Mouse (Mus musculus) embryonic facial prominence, embryonic 13.5 days (tissue): ENCODE measurements around the gene Itga6. TPM values are rescaled to one million over a fixed set of nuclear protein-coding genes. Genes with fewer than 3 reads are reported as not detected.

ENCODE experiments used
- ATAC-seq: fragments of 200-750 bp; cut with Nextera tagmentation; 2 replicates; pipeline ENCODE4 v1.8.0; 2017; ENCODE audit warnings: low read depth; ENCODE audit not compliant: insufficient number of reproducible peaks, insufficient read depth, low FRiP score, low TSS enrichment
- H3K27ac ChIP-seq: fragments of 300-500 bp; sonication (generic); 2 replicates; pipeline ENCODE4 v1.5.1; 2015; ENCODE audit warnings: moderate library complexity, mild to moderate bottlenecking, inconsistent platforms
- H3K27me3 ChIP-seq: fragments of 300-500 bp; sonication (generic); 2 replicates; pipeline ENCODE4 v1.6.1; 2015; ENCODE audit warnings: mild to moderate bottlenecking, inconsistent platforms
- H3K36me3 ChIP-seq: fragments of 300-500 bp; sonication (generic); 2 replicates; pipeline ENCODE4 v1.6.1; 2015; ENCODE audit warnings: mild to moderate bottlenecking, inconsistent platforms
- H3K4me1 ChIP-seq: fragments of 300-500 bp; sonication (generic); 2 replicates; pipeline ENCODE4 v1.6.1; 2015; ENCODE audit warnings: inconsistent platforms
- H3K4me2 ChIP-seq: fragments of 300-500 bp; sonication (generic); 2 replicates; pipeline ENCODE4 v1.6.1; 2015; ENCODE audit warnings: moderate library complexity, mild to moderate bottlenecking, inconsistent platforms
- H3K4me3 ChIP-seq: fragments of 300-500 bp; sonication (generic); 2 replicates; pipeline ENCODE4 v1.5.1; 2015; ENCODE audit warnings: mild to moderate bottlenecking, inconsistent platforms
- H3K9ac ChIP-seq: fragments of 300-500 bp; sonication (generic); 2 replicates; pipeline ENCODE4 v1.6.1; 2015; ENCODE audit warnings: mild to moderate bottlenecking, inconsistent platforms
- H3K9me3 ChIP-seq: fragments of 300-500 bp; sonication (generic); 2 replicates; pipeline ENCODE4 v1.6.1; 2016; ENCODE audit warnings: inconsistent platforms
- WGBS: fragments of 180-500 bp; shearing (Covaris S2); methylation state at CpG from one replicate; pipeline ENCODE4 v1.1.7; 2015; ENCODE audit warnings: mixed read lengths; 5-methylcytosine and 5-hydroxymethylcytosine counted together
- polyA plus RNA-seq: library from polyadenylated mRNA; unstranded; fragments of >200 nt; fragmentation: Nextera tagmentation; extraction: Ambion mirVana; gene quantifications from 2 replicates; pipeline ENCODE4 v1.2.1, GENCODE M21; 2015

The Itga6 gene
- 37.7 and 42.4 TPM in 2 replicates for polyA plus RNA-seq

GRCm38 (mm10) chr2:71745610-71746374, at the start of gene Itga6:
Gene Itga6, plus strand, starts transcription at chr2:71745616.
- H3K9ac ChIP-seq, result no peak within 1 kb of the TSS
- no peak for ATAC-seq
- no peak within 1 kb of the TSS for H3K4me2 ChIP-seq
- WGBS, result 35% methylated on average over 6 of the region's 6 CpGs
- peaks cover 35% of the 10 kb centered on the region for H3K4me1 ChIP-seq
- H3K9me3 ChIP-seq, result no peaks in the 10 kb centered on the region
- no peaks in the 10 kb centered on the region for H3K27me3 ChIP-seq
- no peaks in the 10 kb centered on the region for H3K36me3 ChIP-seq
- H3K27ac ChIP-seq, result no peak within 1 kb of the TSS
- H3K4me3 ChIP-seq, result no peak within 1 kb of the TSS

- no peaks in the 10 kb centered on the region for H3K9me3 ChIP-seq
- no peak overlapping the region for H3K27ac ChIP-seq
- 100% methylated on average over 1 of the region's 1 CpGs for WGBS
- no peak overlapping the region for H3K9ac ChIP-seq
- peaks cover under 1% of the 10 kb centered on the region; the same call in 1 of the 2 replicates for H3K27me3 ChIP-seq
- no peak for ATAC-seq
- peaks cover 14% of the 10 kb centered on the region; the same call in 1 of the 2 replicates for H3K4me1 ChIP-seq
- H3K4me2 ChIP-seq, result no peak overlapping the region
- no peak overlapping the region for H3K4me3 ChIP-seq
- H3K36me3 ChIP-seq, result no peaks in the 10 kb centered on the region
Measured at GRCm38 (mm10) chr2:71696776-71697175, 48.6 kb upstream of the Itga6 start.

GRCm38 (mm10) chr2:71697408-71698336, 47.7 kb upstream of the Itga6 start:
- no peaks in the 10 kb centered on the region; the same call in 1 of the 2 replicates for H3K27me3 ChIP-seq
- ATAC-seq, result no peak
- H3K36me3 ChIP-seq, result no peaks in the 10 kb centered on the region
- peaks cover 18% of the 10 kb centered on the region; the same call in 1 of the 2 replicates for H3K4me1 ChIP-seq
- no peaks in the 10 kb centered on the region for H3K9me3 ChIP-seq
- no peak overlapping the region for H3K4me2 ChIP-seq
- H3K27ac ChIP-seq, result no peak overlapping the region
- WGBS, result 60% methylated on average over 8 of the region's 8 CpGs
- no peak overlapping the region for H3K4me3 ChIP-seq
- no peak overlapping the region for H3K9ac ChIP-seq

- Histone ChIP-seq H3K27me3 (no peaks in the 10 kb centered on the region; the same call in 1 of the 2 replicates), H3K9ac (no peak overlapping the region), H3K36me3 (no peaks in the 10 kb centered on the region), H3K9me3 (no peaks in the 10 kb centered on the region), H3K4me3 (no peak overlapping the region), H3K27ac (no peak overlapping the region), H3K4me1 (peaks cover 18% of the 10 kb centered on the region; the same call in 1 of the 2 replicates), H3K4me2 (no peak overlapping the region)
- no peak for ATAC-seq
- WGBS, result 79% methylated on average over 6 of the region's 6 CpGs
Measured at GRCm38 (mm10) chr2:71698366-71698765, 47.0 kb upstream of the Itga6 start.

GRCm38 (mm10) chr2:71698942-71699341, 46.5 kb upstream of the Itga6 start:
- Histone ChIP-seq H3K9me3 (no peaks in the 10 kb centered on the region), H3K36me3 (no peaks in the 10 kb centered on the region), H3K4me2 (no peak overlapping the region), H3K9ac (no peak overlapping the region), H3K27ac (no peak overlapping the region), H3K4me3 (no peak overlapping the region), H3K27me3 (no peaks in the 10 kb centered on the region; the same call in 1 of the 2 replicates), H3K4me1 (peaks cover 18% of the 10 kb centered on the region; the same call in 1 of the 2 replicates)
- 28% methylated on average over 7 of the region's 7 CpGs for WGBS
- ATAC-seq, result no peak

- H3K9me3 ChIP-seq, result no peaks in the 10 kb centered on the region
- H3K27me3 ChIP-seq, result no peaks in the 10 kb centered on the region
- H3K4me3 ChIP-seq, result no peak overlapping the region
- 92% methylated on average over 3 of the region's 3 CpGs for WGBS
- no peak overlapping the region for H3K9ac ChIP-seq
- H3K4me2 ChIP-seq, result no peak overlapping the region
- ATAC-seq, result no peak
- H3K27ac ChIP-seq, result no peak overlapping the region
- no peaks in the 10 kb centered on the region for H3K36me3 ChIP-seq
- H3K4me1 ChIP-seq, result peaks cover 18% of the 10 kb centered on the region; the same call in 1 of the 2 replicates
Measured at GRCm38 (mm10) chr2:71701341-71701740, 44.1 kb upstream of the Itga6 start.

- H3K9me3 ChIP-seq, result no peaks in the 10 kb centered on the region
- no peak overlapping the region for H3K4me3 ChIP-seq
- H3K9ac ChIP-seq, result no peak overlapping the region
- 41% methylated on average over 5 of the region's 5 CpGs for WGBS
- H3K27me3 ChIP-seq, result no peaks in the 10 kb centered on the region
- H3K4me1 ChIP-seq, result peaks cover 5% of the 10 kb centered on the region; the same call in 1 of the 2 replicates
- H3K36me3 ChIP-seq, result no peaks in the 10 kb centered on the region
- no peak overlapping the region for H3K27ac ChIP-seq
- no peak for ATAC-seq
- H3K4me2 ChIP-seq, result no peak overlapping the region
Measured at GRCm38 (mm10) chr2:71704309-71704708, 41.1 kb upstream of the Itga6 start.

- Histone ChIP-seq H3K4me3 (no peak overlapping the region), H3K27me3 (no peaks in the 10 kb centered on the region), H3K9ac (no peak overlapping the region), H3K36me3 (no peaks in the 10 kb centered on the region), H3K4me1 (peaks cover 6% of the 10 kb centered on the region; the same call in 1 of the 2 replicates), H3K9me3 (no peaks in the 10 kb centered on the region), H3K4me2 (no peak overlapping the region), H3K27ac (no peak overlapping the region; the same call in 1 of the 2 replicates)
- WGBS, result 75% methylated on average over 5 of the region's 5 CpGs
- ATAC-seq, result no peak
Measured at GRCm38 (mm10) chr2:71708886-71709285, 36.5 kb upstream of the Itga6 start.

GRCm38 (mm10) chr2:71711640-71712039, 33.8 kb upstream of the Itga6 start:
- Histone ChIP-seq H3K4me3 (no peak overlapping the region), H3K27ac (no peak overlapping the region), H3K4me2 (no peak overlapping the region), H3K4me1 (peaks cover 6% of the 10 kb centered on the region; the same call in 1 of the 2 replicates), H3K9me3 (no peaks in the 10 kb centered on the region), H3K9ac (no peak overlapping the region), H3K27me3 (no peaks in the 10 kb centered on the region), H3K36me3 (no peaks in the 10 kb centered on the region)
- WGBS, result 68% methylated on average over 2 of the region's 2 CpGs
- no peak for ATAC-seq

GRCm38 (mm10) chr2:71714416-71714815, 31.0 kb upstream of the Itga6 start:
- H3K27ac ChIP-seq, result no peak overlapping the region
- no peak overlapping the region for H3K9ac ChIP-seq
- H3K36me3 ChIP-seq, result no peaks in the 10 kb centered on the region
- H3K4me1 ChIP-seq, result peaks cover 10% of the 10 kb centered on the region
- no peak overlapping the region for H3K4me2 ChIP-seq
- H3K27me3 ChIP-seq, result no peaks in the 10 kb centered on the region
- no peak overlapping the region for H3K4me3 ChIP-seq
- no peaks in the 10 kb centered on the region for H3K9me3 ChIP-seq
- 88% methylated on average over 5 of the region's 5 CpGs for WGBS
- no peak for ATAC-seq

GRCm38 (mm10) chr2:71719005-71719386, 26.4 kb upstream of the Itga6 start:
- Histone ChIP-seq H3K4me3 (no peak overlapping the region), H3K27ac (no peak overlapping the region), H3K4me1 (peaks cover 4% of the 10 kb centered on the region; the same call in 1 of the 2 replicates), H3K9ac (no peak overlapping the region), H3K4me2 (no peak overlapping the region), H3K27me3 (no peaks in the 10 kb centered on the region), H3K36me3 (no peaks in the 10 kb centered on the region), H3K9me3 (no peaks in the 10 kb centered on the region)
- 48% methylated on average over 9 of the region's 9 CpGs for WGBS
- ATAC-seq, result no peak
